Mouse (Mus musculus) right cerebral cortex, postnatal 36 days (tissue): Measurements from ENCODE around the gene Cmklr1.

Experiments
- DNase-seq, 2 experiments: peaks; one replicate each; pipeline ENCODE4 v3.0.0; 2022; ENCODE audit warnings: low spot score in 2 of 2, mixed read lengths in 1 of 2

The Cmklr1 gene

DNA sequence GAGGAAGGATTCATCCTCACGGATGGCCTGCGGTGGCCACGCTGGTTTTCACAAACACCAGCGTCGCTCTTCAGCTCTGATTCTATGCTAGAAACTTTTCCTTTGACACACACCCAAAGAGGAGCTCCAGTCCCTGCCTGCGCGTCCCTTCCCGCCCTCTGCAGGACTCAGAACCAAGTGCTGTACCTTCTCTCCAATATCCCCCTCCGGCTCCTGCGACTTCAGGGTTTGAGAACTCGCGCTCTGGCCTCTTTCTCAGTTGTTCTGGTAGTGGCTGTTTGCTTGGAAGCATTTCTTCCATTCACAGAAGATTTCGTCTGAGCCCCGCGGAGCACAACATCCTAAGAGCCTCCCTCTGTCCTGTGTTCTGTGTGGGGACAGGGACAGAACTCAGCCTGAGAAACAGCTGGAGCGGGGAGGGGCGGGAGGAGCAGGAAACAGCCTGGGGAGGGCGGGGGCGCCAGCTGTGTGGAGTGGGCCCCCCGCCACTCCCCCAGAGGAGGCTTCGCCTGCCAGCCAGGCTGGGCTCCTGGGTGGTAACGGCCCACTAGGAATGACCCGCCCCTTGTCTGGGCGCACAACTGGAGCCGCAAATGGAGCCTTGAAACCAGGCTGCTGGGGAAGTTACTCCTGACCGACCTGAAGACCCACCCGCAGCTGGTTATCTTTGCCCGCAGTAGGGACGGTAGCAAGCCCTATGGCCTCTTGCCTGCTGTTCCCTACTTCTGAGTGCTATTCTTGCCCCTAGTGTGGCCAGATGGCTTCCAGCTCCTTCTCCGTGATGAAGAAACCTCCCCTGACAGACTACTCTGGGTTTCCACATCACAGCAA, at the start of gene Cmklr1:
TSS of gene Cmklr1 (minus strand) at position 392 of the 831 bp plus-strand sequence.
- DNase-seq = no peak

DNA sequence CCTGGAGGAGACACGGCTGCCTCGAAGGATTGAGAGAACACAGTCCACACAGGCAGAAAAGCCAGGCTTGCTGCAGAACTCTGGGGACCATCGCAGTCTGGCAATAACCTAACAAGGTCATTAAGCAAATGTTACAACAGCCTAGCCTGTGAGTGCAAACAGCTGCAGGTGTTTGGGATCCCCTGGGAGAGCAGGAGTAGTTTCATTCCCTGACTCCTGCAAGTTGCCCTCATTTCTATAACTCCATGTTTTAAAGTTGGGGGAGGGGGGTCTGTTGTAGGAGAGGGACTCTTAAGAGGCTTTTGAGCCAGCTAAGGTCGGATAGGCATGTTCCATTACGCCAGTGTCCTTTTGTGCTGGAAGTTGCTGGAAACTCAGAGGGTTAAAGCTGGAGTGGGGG, 44.2 kb upstream of the Cmklr1 start:
- DNase-seq = no peak

DNA sequence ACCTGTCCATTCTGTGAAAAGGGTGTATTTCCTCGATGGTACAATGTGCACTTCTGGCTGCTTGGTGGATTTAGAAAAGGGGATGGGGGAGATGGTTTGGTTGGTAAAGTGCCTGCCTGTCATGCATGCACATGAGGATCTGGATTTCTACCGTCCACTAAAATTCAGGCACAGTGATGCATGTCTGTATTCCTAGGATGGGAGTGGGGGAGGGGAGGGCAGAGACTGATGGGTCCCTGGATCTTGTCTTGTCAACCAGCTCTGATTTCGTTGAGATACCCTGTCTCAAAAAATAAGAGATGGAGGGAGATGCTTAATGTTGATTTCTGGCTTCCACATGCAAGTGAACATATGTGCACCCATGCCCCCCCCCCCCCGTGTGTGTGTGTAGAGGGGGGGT, 43.8 kb upstream of the Cmklr1 start:
- no peak for DNase-seq

DNA sequence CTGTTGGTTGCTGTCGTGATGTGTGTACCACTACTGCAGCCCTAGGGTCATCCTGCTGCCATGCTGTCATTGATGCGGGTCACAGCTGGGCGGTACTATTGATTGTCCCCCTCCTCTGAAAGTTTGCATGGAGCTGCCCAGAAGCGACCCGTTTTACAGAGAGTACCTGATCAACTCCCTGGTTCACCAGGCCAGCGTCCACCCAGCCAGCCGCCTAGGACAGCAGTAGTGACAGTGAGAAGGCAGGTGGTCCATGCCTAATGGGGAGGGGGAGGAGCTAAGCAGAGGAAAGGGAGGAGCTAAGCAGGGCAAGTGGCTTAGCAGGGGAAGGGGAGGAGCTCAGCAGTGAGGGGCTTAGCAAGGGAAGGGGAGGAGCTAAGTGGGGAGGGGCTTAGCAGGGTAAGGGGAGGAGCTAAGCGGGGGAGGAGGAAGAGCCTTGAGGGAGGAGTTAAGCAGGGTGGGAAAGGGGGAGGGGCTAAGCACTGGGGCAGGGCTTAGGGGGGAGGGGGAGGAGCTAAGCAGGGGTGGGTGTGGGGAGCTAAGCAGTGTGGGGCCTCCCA, 43.0 kb upstream of the Cmklr1 start:
- DNase-seq = no peak

DNA sequence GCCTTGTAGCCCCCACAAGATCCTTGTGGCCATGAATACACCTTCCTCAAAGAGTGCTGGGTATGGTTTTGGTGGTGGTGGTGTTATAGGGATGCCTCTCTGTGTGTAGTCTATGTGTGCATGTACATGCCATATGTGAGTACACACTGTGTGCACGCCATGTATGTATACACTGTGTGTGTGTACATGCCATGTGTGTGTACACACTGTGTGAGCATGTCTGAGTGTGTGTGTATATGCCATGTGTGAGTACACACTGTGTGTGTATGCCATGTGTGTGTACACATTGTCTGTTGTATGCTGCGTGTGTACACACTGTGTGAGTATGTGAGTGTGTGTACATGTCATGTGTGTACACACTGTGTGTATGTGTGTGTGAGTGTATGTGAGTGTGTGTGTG, 40.6 kb upstream of the Cmklr1 start:
- no peak for DNase-seq

DNA sequence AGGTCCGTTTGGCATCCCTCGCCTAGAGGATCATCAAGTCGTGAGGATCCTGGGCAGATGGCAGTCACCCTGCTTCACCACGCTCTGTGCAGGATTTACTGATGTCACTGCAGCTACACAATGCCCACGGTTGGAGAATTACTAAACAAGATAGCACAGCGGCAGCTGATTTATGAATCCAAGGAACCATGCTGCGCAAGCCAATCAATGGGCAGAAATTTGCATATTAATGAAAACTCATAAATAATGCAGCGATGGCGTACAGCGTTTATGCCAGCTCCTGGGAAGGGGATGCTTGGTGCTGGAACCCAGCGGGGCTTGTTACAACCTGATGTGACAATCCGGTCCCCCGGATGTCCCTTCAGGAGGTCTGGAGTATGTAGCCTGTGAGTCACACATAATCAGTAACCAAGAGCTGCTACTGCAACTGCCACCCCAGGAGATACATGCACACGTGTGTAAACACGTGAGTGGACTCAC, 39.9 kb upstream of the Cmklr1 start:
- DNase-seq = no peak

DNA sequence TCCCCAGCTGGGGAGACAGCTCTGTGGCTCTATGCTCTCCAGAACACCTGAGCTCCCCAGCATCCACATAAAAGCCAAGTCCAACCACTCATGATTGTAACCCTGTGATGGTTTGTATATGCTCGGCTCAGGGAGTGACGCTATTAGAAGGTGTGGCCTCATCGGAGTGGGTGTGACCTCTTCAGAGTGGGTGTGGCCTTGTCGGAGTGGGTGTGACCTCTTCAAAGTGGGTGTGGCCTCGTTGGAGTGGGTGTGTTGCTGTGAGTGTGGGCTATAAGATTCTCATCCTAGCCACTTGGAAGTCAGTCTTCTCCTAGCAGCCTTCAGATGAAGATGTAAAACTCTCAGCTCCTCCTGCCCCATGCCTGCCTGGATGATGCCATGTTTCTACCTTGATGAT, 37.3 kb upstream of the Cmklr1 start:
- DNase-seq = no peak

DNA sequence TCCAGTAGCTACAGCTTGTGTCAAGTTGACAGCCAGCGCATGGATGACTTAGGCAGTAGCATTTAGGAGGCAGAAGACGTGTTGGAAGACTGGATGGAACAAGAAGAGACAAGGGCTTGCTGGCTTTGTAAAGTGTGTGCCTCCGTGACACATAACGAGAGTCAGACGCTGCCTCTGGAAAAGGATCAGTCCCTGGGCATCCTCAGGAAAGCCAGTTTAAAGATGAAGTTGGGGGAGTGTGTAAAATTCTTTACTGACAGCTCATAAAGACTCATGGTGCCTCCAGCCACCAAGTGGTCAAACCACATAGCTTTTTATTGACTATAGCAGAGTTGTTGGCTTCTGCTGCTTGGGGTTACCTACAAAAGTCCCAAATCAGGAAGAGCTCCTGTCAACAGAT, 35.2 kb upstream of the Cmklr1 start:
- DNase-seq = no peak

DNA sequence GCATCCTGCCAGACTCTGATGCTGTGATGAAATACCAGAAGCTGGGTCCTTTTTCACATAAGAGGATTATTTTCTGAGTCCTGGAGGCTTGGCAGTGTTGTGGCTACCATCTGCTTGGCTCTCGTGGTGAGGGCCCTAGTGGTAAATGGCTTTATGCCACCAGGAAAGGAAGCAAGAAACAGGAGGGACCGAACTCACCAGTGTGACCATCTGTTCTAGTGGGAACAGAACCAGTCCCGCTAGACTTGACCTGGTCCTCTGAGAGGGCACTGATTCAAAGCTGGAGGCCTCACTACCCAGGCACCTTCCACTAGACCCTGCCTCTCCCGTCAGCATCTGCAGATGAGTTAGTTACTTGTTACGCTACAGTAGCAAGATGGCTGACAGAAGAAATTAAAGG, 33.0 kb upstream of the Cmklr1 start:
- DNase-seq = no peak

DNA sequence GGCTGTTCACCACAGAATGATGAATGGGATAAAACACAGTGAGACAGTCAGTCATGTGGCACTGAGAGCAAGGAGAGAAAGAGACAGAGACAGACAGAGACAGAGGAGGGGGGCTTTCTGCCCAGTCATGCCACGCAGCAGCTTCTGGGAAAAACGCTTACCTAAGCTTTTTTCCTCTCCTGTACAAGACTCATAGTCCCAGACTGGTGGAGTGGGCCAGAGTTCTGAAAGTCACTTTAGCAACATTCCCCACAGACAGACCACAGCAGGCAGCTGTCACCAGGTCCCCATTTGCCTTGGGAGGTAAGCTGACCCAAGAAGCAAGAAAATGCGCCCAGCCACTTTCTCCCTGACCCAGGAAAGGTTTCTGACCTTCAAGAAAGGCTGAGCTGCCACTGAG, 32.2 kb upstream of the Cmklr1 start:
- no peak for DNase-seq

DNA sequence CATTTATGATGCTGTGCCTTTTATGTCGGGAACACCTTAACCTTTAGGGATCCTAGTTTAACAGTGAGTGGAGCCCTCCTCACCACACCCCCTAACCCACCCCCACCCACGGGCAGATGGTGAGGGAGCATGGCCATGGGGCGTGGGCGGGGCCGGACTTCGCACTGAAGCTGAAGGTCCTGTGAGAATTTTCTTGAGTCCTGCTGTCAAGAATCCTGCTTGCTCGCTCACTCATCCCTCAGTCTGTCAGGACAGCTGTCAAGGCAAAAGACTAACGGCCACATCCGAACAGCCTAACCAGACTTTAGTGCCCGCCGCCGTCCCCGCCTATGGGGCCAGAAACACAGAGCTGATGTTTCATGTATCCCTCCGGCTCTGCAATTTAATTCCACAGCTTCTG, 31.0 kb upstream of the Cmklr1 start:
- DNase-seq = no peak

DNA sequence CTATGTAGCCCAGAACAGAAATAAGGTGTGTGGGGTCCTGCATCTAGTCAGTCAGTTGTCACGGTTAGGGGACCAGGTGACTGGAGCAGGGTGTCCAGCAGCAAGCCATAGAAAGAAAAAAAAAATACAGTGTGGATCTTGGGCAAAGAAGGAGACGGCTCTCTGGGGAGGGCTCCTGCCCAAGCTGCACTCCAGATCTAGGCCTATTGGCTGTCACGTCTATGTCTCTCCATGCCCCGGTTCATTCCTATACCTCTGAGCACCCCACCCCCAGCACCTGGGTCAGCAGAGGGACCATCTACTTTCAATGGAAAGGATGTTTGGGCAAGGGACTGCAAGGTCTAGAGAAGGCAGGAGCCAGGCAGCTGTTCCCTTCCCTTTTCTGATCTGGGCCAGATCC, 29.3 kb upstream of the Cmklr1 start:
- DNase-seq = no peak

DNA sequence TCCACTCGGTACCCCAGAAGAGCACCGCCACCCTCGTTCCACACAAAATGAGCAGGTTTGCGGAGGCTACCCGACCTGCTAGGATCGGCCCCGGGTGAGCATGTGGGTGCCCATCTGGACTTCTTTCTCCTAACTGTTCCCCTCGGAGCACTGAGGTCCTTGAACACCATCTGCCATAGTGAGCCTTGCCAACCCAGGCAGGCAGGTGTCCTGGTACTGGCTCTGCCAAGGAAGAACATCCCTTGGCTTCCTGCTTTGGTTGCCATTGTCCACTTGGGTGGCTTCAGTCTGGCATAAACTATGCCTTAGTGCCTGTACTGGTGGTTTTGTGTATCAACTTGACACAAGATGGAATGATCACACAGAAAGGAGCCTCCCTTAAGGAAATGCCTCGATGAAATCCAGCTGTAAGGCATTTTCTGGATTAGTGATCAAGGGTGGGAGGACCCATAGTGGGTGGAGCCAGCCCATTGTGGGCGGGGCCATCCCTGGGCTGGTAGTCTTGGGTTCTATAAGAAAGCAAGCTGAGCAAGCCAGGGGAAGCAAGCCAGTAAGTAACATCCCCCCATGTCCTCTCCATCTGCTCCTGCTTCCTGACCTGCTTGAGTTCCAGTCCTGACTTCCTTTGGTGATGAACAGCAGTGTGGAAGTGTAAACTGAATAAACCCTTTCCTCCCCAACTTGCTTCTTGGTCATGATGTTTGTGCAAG, 28.7 kb upstream of the Cmklr1 start:
- DNase-seq = no peak

DNA sequence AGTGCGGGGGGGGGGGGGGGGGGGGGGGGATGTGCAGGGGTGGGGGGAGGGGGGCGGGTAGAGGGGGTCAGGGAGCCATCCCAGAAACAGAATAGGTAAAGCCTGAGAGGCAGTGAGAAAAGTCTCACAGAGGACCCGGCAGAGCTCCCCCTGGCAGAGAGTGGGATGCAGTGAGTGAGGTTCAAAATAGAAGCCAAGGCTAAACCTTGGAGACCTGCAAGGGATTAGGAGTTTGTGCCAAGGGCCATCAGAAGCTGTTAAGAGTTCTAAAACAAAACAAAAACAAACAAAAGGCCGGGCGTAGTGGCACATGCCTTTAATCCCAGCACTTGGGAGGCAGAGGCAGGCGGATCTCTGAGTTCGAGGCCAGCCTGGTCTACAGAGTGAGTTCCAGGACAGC, 27.3 kb upstream of the Cmklr1 start:
- no peak for DNase-seq

DNA sequence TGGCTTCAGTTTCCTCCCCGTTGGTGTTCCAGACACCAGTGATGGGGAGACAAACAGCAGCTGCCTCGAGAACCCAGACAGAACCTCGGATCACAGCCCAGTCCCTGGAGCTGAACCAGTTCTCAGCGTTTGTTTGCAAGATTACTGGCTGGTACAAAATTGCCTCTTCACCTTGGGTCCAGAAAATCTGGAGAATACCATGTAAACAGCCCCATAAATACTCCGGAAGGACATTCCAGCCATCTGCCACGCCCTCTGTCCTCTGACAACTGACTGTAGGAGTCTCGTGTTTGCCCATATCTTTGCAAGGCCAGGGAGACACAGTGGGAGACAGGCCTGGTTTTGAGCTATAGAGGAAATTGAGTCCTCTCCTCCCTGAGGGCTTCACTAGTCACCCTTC, 24.6 kb upstream of the Cmklr1 start:
- DNase-seq = no peak

DNA sequence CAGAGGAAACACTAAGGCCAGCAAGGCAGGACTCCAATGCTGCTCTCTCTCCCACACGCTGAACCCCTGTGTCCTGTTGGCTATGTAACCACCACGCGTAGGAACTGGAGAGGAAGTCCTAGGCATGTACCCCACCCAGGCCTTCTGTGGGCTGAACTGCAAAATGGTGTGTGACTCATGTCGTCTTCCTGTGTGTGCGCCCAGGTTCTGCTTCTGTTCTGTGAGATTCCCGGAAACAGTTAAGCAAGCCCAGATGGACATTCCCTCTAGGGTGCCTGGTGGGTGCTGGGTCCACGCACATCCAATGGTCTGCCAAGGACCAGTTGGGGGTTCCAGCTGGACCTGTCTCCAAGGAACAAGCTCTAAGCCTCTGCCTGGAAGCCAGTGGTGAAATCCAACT, 22.2 kb upstream of the Cmklr1 start:
- peak in 1 of 2 experiments; percentile 14 for DNase-seq

DNA sequence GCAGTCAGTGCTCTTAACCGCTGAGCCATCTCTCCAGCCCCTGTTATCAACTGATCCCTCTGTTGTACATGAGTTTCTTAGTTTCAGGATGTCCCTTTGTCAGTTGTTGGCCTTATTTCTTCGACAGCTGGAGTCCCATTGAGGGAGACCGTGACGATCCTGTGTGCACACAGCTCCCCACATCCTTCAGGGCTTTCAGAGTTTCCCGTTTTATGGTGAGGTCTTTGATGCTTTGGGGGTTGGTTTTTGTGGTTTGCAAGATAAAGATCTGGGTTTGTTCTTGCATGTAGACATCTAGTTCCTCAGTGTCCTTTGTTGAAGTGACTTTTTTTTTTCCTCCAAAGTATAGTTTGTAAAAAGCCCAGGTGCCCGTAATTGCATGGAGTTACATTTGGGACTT, 20.4 kb upstream of the Cmklr1 start:
- DNase-seq = no peak

DNA sequence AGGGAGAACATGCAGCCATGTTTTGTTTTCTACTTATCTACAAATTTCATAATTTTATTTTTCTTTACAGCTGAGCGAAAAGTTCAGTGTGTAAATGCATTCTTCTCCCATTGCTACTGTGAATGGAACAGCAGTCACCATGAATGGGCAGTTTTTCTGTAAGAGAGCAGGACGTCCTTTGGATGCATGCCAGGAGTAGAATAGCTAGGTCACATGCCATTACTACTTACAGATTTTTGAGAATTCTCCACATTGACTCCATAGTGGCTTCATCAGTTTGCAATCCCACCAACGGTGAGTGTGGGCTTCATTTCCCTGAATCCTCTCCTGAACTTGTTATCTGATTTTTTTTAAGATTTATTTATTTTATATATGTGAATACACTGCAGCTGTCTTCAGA, 19.9 kb upstream of the Cmklr1 start:
- DNase-seq = no peak

DNA sequence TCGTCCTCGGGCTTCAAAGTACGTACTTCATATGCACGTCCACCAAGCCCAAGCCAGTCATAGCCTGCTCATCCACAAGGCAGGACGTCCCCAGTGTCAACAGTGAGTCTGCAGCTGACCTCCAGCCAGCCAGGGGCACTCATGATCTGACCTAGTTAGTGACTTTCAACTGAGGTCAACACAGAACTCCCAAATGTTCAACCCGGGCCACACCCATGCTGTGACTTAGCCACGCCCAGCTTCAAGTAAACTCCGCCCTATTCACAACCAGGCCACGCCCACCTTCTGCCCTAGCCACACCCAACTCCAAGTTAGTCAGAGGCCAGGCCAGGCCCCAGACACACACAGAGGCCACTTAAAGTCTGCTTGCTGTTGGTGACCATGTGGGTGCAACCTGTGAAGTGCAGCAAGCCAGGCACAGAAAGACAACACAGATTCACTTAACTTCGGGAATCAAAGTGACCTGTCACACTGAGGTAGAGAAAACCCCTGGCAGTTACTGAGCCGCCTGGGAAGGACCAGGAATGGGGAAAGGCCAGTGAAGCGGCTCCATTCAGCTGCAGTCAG, 14.5 kb upstream of the Cmklr1 start:
- no peak for DNase-seq

DNA sequence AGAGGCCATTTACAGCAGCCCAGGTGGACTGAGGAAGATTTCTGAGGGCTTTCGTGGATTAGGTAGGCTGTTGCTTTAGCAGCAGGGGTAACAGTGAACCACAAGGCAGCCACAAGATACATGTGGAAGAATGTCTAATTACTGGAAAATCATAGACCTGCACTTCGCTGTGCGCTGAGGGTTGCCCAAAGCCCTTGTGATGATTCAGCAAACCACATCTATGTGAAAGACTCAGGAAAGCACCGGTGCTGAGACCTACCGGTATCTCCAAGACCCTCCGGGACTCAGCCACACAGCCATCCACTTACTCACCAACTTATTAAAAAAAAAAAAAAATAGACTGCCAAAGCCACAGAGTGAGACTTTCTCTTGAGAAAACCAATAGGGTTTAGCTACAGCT, 13.9 kb upstream of the Cmklr1 start:
- no peak for DNase-seq

DNA sequence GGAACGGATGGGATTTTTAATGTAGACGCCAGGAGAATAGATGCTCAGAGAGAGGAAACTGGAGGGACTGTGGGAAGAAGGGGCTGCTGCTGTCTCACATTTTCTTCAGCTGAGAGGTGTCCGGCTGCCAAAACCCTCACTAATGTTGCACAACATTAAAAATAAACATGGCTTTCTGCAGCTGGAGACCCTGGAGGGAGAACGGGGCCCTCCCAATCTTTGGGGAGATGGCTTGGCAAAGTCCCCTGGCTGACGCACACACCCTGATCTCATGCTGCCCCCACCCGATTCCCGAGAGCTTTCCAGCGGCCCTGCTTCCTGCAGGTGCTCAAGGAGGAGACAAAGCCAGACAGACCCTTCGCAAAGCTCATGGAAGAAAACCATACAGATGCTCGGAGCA, 10.6 kb upstream of the Cmklr1 start:
- DNase-seq = no peak

DNA sequence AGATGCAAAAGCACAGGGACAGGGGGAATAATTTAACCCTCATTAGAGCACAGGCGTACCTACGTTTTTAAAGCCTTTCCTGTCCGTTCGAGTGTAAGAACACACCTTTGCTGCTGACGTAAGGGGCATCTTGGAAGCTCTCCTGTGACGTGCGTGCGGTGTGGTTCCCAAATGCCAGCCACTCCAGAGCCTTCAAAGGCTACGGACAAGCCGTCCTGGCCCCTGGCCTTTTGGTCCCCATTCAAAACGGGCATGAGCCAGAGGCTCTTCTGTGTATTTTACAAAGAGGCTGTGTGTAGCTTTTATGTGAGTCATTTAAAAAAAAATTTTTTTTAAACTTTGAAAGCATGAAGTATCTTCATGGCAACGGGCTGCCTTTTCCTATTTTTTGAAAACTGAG, 4.6 kb upstream of the Cmklr1 start:
- DNase-seq = no peak

DNA sequence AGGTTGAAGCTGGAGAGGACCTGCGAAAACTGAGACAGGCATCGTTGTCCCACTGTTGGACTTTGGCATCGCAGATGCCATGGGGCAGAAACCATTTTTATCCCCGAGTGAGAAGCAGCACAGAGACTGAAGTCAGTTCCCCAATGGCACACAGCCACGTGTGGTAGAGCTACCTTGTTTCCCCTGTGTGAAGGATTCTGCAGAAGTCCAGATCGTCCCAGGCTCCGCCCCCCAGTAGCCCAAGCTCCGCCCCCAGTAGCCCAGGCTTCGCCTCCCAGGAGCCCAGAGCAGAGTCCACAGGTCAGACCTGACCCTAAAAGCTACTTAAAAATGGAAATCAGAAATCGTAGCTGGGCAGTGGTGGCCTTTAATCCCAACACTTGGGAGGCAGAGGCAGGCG, 4.0 kb upstream of the Cmklr1 start:
- DNase-seq = no peak
